Mouse (Mus musculus) brain, embryonic 14.5 days (tissue): ENCODE measurements at regions not wholly inside any gene's neighbourhood (a gene's known extent, or its start where the extent isn't known, plus 50 kb on each side); places are given as distances from the start of the nearest gene placed in this dataset.

Experiments used
- CTCF ChIP-seq: fragments of 200-500 bp; IDR thresholded peaks from 2 replicates; pipeline ENCODE4 v1.5.1; 2012; ENCODE audit warnings: inconsistent platforms, mild to moderate bottlenecking, moderate library complexity, borderline replicate concordance; ENCODE audit not compliant: insufficient read depth, insufficient read length; ENCODE audit errors: extremely low read depth
- POLR2A ChIP-seq: fragments of 200-500 bp; IDR thresholded peaks from 2 replicates; pipeline ENCODE4 v1.6.1; 2012; ENCODE audit warnings: mild to moderate bottlenecking, inconsistent platforms, borderline replicate concordance; ENCODE audit not compliant: poor library complexity, insufficient read depth, insufficient read length, severe bottlenecking; ENCODE audit errors: extremely low read depth

DNA sequence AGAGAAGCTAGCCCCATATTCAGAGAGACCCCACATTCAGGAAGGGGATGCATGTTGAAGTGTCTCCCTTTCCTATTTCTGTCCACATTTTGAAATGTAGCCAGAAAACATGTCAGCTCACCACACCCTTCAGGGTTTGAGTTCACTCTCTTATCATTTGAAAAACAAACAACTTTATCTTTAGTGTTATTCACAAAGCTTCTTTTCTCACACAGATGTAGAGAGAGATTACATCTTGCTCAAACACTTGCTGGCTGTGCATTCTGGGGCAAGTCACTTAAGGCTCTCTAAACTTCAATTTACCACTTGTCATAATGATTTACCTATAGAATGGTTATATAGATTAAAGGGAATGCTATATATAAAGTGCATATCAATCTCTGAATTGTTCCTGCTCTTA lies 94.3 kb upstream of the B430305J03Rik start:
- no peak for TF ChIP-seq CTCF
- no peak for TF ChIP-seq POLR2A
